Mouse (Mus musculus): ENCODE results near the gene Zfp114. TPM values are rescaled to one million over a fixed set of nuclear protein-coding genes. Genes with fewer than 3 reads are reported as not detected.

Gene Zfp114
- 1.4 and 1.5 TPM in 2 replicates for polyA plus RNA-seq (2016; fragmentation: Nextera tagmentation; extraction: Ambion mirVana)

GRCm38 (mm10) chr7:24174618-24175336 lies at the start of gene Zfp114:
TSS of gene Zfp114 (plus strand) at chr7:24175060.
- Histone ChIP-seq H3K9me3 (replicated peaks) (no peaks in the 10 kb centered on the region), H3K4me3 (peak within 1 kb of the TSS; percentile 59), H3K27ac (no peak within 1 kb of the TSS), H3K4me1 (no peaks in the 10 kb centered on the region), H3K27me3 (replicated peaks) (no peaks in the 10 kb centered on the region), H3K9ac (peak within 1 kb of the TSS; percentile 55; the same call in 1 of the 2 replicates), H3K36me3 (no peaks in the 10 kb centered on the region), H3K4me2 (peak within 1 kb of the TSS; percentile 67)
- peak; percentile 81 for ATAC-seq
- WGBS (ENCODE audit: insufficient replicate concordance): 13% methylated on average over 23 of the region's 23 CpGs

DNA sequence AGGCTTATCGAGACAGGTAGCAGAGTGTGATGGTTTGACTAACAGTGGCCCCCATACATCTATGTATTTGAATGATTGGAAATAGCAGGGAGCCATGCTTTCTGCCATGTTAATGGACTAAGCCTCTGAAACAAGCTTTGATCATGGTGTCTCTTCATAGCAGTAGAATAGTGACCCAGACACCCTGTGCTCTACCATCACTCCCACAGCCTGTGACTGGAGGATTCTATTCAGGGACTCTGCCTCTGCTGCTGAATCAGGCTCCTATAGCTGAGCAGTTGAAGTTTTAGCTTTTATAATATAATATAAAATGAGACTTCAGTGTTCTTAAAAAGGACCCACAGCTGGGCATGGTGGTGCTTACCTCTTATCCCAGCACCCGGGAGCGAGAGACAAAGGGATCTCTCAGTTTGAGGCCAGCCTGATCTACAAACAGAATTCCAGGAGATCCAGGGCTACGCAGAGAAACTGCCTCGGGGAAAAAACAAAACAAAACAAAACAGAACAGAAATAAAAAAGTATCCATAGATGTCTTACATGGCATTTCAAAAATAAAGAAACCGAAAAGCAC lies 41.4 kb upstream of the Zfp114 start:
- H3K4me1 ChIP-seq: peaks cover 17% of the 10 kb centered on the region
- peak overlapping the region; percentile 74 for H3K9ac ChIP-seq
- H3K9me3 ChIP-seq (replicated peaks): no peaks in the 10 kb centered on the region
- 21% methylated on average over 6 of the region's 6 CpGs for WGBS (ENCODE audit: insufficient replicate concordance)
- H3K36me3 ChIP-seq: peaks cover 27% of the 10 kb centered on the region
- peak overlapping the region; percentile 84 for H3K4me2 ChIP-seq
- ATAC-seq: 0 out of 2 replicates have a peak, but pooled peaks have one; percentile 11
- no peaks in the 10 kb centered on the region for H3K27me3 ChIP-seq (replicated peaks)
- no peak overlapping the region for H3K27ac ChIP-seq
- H3K4me3 ChIP-seq: peak overlapping the region; percentile 70

DNA sequence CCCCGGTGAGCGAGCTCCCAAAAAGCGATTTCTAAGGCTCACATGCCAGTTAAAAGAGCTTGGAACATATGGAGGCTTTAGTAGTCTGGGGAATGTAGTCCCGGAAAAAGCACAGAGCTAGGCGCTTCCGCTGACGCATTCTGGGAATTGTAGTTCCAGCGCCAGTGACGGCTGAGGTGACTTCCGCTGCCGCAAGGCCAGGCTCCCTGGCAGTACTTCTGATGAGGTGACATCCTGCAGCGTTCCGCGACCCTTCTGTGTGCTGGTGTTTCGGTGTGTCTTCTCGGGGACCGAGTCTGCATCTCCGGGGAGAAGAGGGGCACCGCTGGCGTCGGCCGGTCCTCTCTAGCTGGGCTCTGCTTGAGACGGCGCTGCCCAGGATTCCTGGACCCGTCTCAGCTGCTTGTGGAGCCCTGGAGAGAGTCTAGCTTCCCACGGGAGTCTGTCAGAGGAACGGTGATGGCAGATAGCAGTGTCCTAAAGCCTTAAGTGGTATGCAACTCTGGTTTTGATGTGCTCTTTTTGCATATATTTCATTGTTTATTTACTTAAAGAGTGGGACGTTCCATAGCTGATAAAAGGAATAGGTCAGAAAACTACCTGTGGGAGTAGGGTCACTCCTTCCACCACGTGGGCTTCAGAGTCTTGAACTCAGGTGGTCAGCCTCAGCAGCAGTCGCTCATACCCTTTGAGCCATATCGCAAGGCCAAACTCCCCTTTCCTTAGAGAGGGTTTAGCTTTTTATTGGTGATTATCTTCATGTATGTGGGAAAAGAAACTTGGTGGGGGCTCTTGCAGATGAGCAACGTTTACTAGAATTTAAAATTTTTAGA lies 40.6 kb upstream of the Zfp114 start, which contains the start of gene Zfp235:
TSS of gene Zfp235 (plus strand) at position 174 of the 833 bp plus-strand sequence.
- WGBS (ENCODE audit: insufficient replicate concordance): 5% methylated on average over 32 of the region's 32 CpGs
- H3K27ac ChIP-seq: no peak within 1 kb of the TSS

DNA sequence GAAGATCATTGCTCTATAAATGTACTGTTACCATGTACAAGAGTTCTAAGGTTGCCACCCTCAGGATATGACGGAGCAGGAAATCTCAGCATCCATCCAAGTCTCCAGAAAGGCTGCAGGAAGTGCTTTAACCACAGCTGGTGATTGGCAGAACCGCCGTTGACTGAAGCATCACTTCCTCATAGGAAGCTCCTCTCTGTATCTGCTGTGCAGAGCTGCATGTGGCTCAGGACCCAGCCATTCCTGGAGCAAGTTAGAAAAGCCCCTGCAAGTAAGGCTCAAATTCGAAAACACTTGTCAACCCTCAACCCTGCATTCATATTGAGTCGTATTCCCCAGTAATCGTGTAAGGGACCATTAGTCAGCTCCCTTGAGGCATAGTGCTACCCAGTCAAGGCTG lies 32.3 kb upstream of the Zfp114 start:
- 51% methylated on average over 6 of the region's 6 CpGs for WGBS (ENCODE audit: insufficient replicate concordance)
- H3K27me3 ChIP-seq (replicated peaks): no peaks in the 10 kb centered on the region
- H3K27ac ChIP-seq: no peak overlapping the region
- H3K4me2 ChIP-seq: no peak overlapping the region
- no peak overlapping the region for H3K4me3 ChIP-seq
- peaks cover 7% of the 10 kb centered on the region; the same call in 1 of the 2 replicates for H3K9me3 ChIP-seq (replicated peaks)
- no peaks in the 10 kb centered on the region for H3K4me1 ChIP-seq
- peaks cover 44% of the 10 kb centered on the region for H3K36me3 ChIP-seq
- ATAC-seq: no peak
- no peak overlapping the region for H3K9ac ChIP-seq

More for the DNA sequence above, 40.6 kb upstream of the Zfp114 start, which contains the start of gene Zfp235:
- peaks cover 34% of the 10 kb centered on the region for H3K36me3 ChIP-seq
- H3K4me3 ChIP-seq: peak within 1 kb of the TSS; percentile 70
- ATAC-seq: peak; percentile 94
- H3K4me2 ChIP-seq: peak within 1 kb of the TSS; percentile 84
- peaks cover 17% of the 10 kb centered on the region for H3K4me1 ChIP-seq
- peak within 1 kb of the TSS; percentile 74 for H3K9ac ChIP-seq
- no peaks in the 10 kb centered on the region for H3K9me3 ChIP-seq (replicated peaks)
- no peaks in the 10 kb centered on the region for H3K27me3 ChIP-seq (replicated peaks)

- no peaks in the 10 kb centered on the region for H3K36me3 ChIP-seq
- H3K9me3 ChIP-seq (replicated peaks): no peaks in the 10 kb centered on the region
- no peaks in the 10 kb centered on the region for H3K27me3 ChIP-seq (replicated peaks)
- ATAC-seq: no peak
- H3K9ac ChIP-seq: no peak overlapping the region
- no peak overlapping the region for H3K4me2 ChIP-seq
- no peak overlapping the region for H3K4me3 ChIP-seq
- H3K27ac ChIP-seq: no peak overlapping the region
- 12% methylated on average over 1 of the region's 1 CpGs for WGBS (ENCODE audit: insufficient replicate concordance)
- no peaks in the 10 kb centered on the region for H3K4me1 ChIP-seq
Observed at GRCm38 (mm10) chr7:24153272-24153671, 21.6 kb upstream of the Zfp114 start.

GRCm38 (mm10) chr7:24172191-24172590 lies 2.7 kb upstream of the Zfp114 start:
- no peak for ATAC-seq
- H3K36me3 ChIP-seq: no peaks in the 10 kb centered on the region
- 58% methylated on average over 4 of the region's 4 CpGs for WGBS (ENCODE audit: insufficient replicate concordance)
- no peaks in the 10 kb centered on the region for H3K4me1 ChIP-seq
- H3K9me3 ChIP-seq (replicated peaks): no peaks in the 10 kb centered on the region
- no peaks in the 10 kb centered on the region for H3K27me3 ChIP-seq (replicated peaks)
- no peak overlapping the region for H3K4me3 ChIP-seq
- H3K9ac ChIP-seq: no peak overlapping the region
- no peak overlapping the region for H3K4me2 ChIP-seq
- no peak overlapping the region for H3K27ac ChIP-seq

DNA sequence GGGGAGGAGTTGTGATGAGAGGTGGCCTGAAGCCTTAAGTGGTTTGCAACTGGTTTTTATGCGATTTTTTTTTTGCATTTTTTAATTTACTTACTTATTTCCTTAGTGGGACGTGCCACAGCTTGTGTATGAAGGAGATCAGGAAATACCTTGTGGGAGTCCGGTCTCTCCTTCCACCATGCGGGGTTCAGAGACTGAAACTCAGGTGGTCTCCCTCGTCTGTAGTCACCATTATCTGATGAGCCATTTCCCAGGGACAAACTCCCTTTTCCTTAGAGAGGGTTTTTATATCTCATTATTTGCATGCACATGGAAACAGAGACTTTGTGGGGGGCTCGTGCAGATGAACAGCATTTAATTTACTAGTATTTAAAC lies 464 bp downstream of the Zfp114 start:
- no peaks in the 10 kb centered on the region for H3K36me3 ChIP-seq
- H3K4me1 ChIP-seq: no peaks in the 10 kb centered on the region
- H3K9me3 ChIP-seq (replicated peaks): no peaks in the 10 kb centered on the region
- no peak for ATAC-seq
- H3K27me3 ChIP-seq (replicated peaks): no peaks in the 10 kb centered on the region
- peak overlapping the region; percentile 67 for H3K4me2 ChIP-seq
- no peak overlapping the region for H3K27ac ChIP-seq
- 43% methylated on average over 6 of the region's 6 CpGs for WGBS (ENCODE audit: insufficient replicate concordance)
- peak overlapping the region; percentile 55; the same call in 1 of the 2 replicates for H3K9ac ChIP-seq
- peak overlapping the region; percentile 59 for H3K4me3 ChIP-seq

- H3K27me3 ChIP-seq (replicated peaks): no peaks in the 10 kb centered on the region
- no peaks in the 10 kb centered on the region for H3K36me3 ChIP-seq
- no peak overlapping the region for H3K4me3 ChIP-seq
- H3K4me2 ChIP-seq: no peak overlapping the region
- H3K4me1 ChIP-seq: no peaks in the 10 kb centered on the region
- no peak for ATAC-seq
- WGBS (ENCODE audit: insufficient replicate concordance): 18% methylated on average over 1 of the region's 1 CpGs
- no peak overlapping the region for H3K27ac ChIP-seq
- H3K9ac ChIP-seq: no peak overlapping the region
- H3K9me3 ChIP-seq (replicated peaks): no peaks in the 10 kb centered on the region
Observed at GRCm38 (mm10) chr7:24187611-24188010, 12.8 kb downstream of the Zfp114 start.

- ATAC-seq: no peak
- peaks cover 5% of the 10 kb centered on the region; the same call in 1 of the 2 replicates for H3K36me3 ChIP-seq
- 35% methylated on average over 4 of the region's 4 CpGs for whole genome bisulfite sequencing (ENCODE audit: insufficient replicate concordance)
- no peaks in the 10 kb centered on the region for H3K4me1 ChIP-seq
- no peaks in the 10 kb centered on the region for H3K9me3 ChIP-seq (replicated peaks)
- H3K4me3 ChIP-seq: no peak overlapping the region
- H3K4me2 ChIP-seq: no peak overlapping the region
- H3K9ac ChIP-seq: no peak overlapping the region
- H3K27me3 ChIP-seq (replicated peaks): no peaks in the 10 kb centered on the region
- H3K27ac ChIP-seq: no peak overlapping the region
Observed at GRCm38 (mm10) chr7:24188901-24189570, 14.2 kb downstream of the Zfp114 start.

- Histone ChIP-seq H3K9me3 (replicated peaks) (no peaks in the 10 kb centered on the region), H3K27me3 (replicated peaks) (no peaks in the 10 kb centered on the region), H3K36me3 (peaks cover 9% of the 10 kb centered on the region), H3K27ac (no peak overlapping the region), H3K4me2 (no peak overlapping the region), H3K4me3 (no peak overlapping the region), H3K4me1 (no peaks in the 10 kb centered on the region), H3K9ac (no peak overlapping the region)
- WGBS (ENCODE audit: insufficient replicate concordance): 20% methylated on average over 5 of the region's 5 CpGs
- no peak for ATAC-seq
Observed at GRCm38 (mm10) chr7:24189571-24189944, 14.7 kb downstream of the Zfp114 start.

DNA sequence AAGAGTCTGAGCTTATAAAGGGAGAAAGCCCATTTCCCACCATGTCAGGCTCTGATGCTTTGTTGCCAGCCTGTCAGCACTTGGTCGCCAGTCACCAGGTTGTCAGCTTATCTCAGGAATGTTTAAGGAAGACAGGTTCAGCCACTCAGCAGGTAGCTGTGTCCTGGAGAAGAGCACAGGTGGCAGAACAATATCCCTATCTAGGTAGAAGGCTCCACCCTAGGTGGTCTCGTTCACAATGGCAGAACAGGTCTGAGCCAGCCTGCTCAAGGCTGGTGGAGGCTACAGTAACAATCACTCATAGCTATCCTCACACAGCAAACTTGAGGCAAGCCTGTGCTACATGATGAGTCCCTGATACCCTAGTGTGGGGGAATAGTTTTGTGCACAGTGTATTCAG lies 16.5 kb downstream of the Zfp114 start:
- Histone ChIP-seq H3K9ac (no peak overlapping the region), H3K4me1 (no peaks in the 10 kb centered on the region), H3K27me3 (replicated peaks) (no peaks in the 10 kb centered on the region), H3K4me2 (no peak overlapping the region), H3K36me3 (peaks cover 16% of the 10 kb centered on the region), H3K4me3 (no peak overlapping the region), H3K27ac (no peak overlapping the region), H3K9me3 (replicated peaks) (no peaks in the 10 kb centered on the region)
- no peak for ATAC-seq
- WGBS (ENCODE audit: insufficient replicate concordance): 45% methylated on average over 2 of the region's 2 CpGs

All from liver, embryonic 12.5 days (tissue).